Mouse (Mus musculus): ENCODE results near the gene Stk38l.

- TF ChIP-seq CTCF (IDR thresholded peaks at IDR 0.05; ENCODE audit: insufficient read depth, low read depth, low read length) (no peak), POLR2A (IDR thresholded peaks at IDR 0.05; ENCODE audit: insufficient read depth, low read depth, low read length) (no peak)
Measured at GRCm38 (mm10) chr6:146683881-146684280, 40.9 kb upstream of the Stk38l start.

Measured in olfactory bulb, adult 2 months (tissue).